Mouse (Mus musculus) right cerebral cortex, postnatal 4 days (tissue): Measurements from ENCODE around the gene Exog.

Source experiments
- DNase-seq: peaks from one replicate; pipeline ENCODE4 v3.0.0-alpha.2; 2022

Exog gene

DNA sequence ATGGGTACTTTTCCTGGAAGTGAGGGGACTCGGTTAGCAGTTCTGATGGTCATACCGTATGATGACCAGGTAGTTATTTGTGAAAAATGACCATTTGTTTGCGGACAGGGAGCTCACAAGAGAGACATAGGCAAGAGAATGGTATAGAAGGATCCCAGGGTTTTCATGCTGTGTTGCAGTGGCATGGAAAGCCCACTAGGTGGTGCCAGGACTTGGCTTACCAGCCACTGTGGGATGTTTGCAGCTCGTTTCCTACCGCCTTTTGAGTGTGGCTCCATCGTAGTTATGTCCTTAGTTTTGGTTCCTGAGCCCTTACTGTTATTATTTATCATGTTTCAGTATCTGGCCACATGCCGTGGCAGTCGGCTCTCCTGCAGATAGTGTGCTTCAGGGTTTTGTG lies 15.7 kb downstream of the Exog start:
- DNase-seq, result peak; percentile 74

DNA sequence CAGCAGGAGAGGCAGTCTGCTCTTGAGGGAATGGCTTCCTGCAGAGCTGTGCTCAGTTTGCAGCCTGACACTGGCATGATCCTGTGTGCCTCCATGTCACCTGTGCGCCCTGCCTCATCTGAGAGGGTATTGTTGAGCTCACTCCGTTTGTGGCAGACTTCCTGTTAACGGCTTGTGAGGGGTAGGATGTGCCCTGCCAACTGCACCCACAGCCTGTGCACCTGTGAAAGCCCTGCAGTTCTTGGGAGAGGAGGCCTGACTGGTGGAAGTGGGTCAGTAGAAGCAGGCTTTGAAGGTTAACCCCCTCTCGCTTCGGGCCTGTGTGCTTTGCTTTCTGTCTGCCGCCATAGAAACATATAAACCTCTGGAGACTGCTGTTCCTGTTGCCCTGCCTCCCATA lies 20.3 kb downstream of the Exog start:
- no peak for DNase-seq

- DNase-seq, result no peak
These were observed 20.9 kb downstream of the Exog start for GRCm38 (mm10) chr9:119465595-119465994.

DNA sequence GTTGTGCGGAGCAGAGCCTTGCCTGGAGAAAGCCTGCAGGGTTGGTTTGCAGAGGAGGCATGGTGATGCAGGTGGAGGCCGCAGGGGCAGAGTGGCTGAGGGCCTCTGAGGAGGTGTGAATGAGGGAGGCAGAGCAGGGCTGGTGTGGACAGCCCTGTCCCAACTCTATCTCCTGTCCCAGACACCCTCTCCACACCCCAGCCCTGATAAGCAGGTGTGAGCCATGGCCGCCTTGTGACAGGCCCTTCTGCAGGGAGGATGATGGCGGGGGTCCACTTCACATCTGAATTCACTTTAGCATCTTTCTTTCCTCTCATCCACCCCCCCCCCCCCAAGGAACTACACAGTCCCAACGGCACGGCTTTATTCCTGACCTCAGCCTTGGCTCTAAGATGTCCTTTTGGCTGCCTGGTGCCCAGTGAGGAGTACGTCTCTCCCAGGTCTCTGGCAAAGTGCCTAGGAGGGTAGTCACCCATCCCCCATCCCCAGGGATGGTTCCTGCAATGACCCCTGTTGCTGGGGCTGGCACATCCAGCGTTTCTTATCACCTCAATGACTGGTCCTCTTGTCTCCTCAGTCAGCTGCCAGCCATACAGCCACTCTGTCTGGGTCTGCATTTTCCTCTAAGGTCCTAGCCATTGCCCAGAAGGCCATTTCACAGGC lies 25.1 kb downstream of the Exog start:
- no peak for DNase-seq

GRCm38 (mm10) chr9:119472412-119472918 lies 27.7 kb downstream of the Exog start:
- DNase-seq, result no peak

- no peak for DNase-seq
These were observed 28.3 kb downstream of the Exog start for GRCm38 (mm10) chr9:119473011-119473410.

DNA sequence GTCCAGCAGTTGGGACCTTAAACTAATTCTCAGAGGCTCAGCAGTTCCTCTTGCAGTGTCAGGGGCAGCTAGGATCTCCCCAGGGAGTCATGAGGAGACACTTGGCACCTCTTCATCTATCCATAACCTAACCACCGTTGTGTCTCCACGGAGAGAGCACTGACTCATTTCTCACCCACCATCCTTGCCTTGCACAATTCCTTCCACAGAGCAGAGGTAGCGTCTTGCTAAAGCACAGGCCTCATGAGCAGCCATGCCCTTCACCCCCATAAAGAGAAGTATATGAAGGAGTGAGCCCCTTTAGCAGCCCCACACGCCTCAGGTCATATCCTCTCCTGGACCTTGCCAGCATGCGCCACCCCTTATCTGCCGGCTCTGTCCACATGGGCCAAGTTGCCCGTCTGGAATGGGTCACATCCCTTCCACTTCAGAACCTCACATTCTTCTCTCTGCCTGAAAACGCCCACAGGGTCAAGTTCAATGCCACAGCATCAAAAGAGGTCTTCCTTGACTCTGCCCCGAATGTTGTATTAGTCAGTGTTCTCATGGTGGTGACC lies 28.9 kb downstream of the Exog start:
- no peak for DNase-seq

GRCm38 (mm10) chr9:119474717-119475611 lies 30.2 kb downstream of the Exog start:
- DNase-seq, result no peak

GRCm38 (mm10) chr9:119477754-119478153 lies 33.0 kb downstream of the Exog start:
- DNase-seq, result no peak

GRCm38 (mm10) chr9:119478345-119478744 lies 33.6 kb downstream of the Exog start:
- no peak for DNase-seq

DNA sequence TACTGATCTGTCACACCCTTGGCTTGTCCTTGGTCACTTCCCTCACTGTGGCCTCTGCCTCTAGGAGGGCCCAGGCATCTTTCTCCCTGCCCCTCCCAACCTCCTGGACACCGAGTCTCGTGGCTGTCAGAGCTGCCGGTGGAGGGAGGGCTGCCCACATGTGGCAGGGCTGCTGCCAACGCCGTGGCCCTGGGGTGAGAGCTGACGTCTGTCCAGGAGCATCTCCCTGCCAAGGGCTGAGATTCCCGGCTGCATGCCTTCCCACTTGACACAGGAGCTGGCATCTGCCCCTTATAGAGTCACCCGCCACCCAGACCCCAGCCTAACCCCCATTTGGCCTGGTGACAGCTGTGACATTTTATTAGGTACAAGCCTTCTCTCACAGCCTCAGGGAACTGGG lies 34.6 kb downstream of the Exog start:
- no peak for DNase-seq

GRCm38 (mm10) chr9:119481612-119482011 lies 36.9 kb downstream of the Exog start:
- no peak for DNase-seq

GRCm38 (mm10) chr9:119483554-119484353 lies 39.0 kb downstream of the Exog start:
- DNase-seq, result no peak

GRCm38 (mm10) chr9:119484420-119484819 lies 39.7 kb downstream of the Exog start:
- DNase-seq, result no peak

DNA sequence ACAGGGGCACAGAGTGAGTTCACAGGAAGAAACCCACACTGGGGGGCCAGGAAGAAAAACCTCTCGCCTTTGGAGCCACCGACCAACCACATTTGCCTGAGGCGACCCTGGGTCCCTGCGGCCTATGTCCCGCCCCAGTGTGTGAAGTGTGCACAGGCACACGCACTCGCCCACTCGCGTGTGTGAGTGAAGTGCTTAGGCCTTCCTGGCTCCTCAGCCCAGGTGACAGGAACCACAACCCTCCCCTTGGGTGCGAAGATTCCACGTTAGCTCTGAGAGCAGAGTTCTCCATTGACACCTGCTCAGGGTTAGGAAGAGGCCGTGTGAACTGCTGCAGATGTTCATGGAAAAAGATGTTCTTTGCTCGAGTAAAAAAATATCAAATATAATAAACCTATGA lies 40.1 kb downstream of the Exog start:
- DNase-seq, result no peak

DNA sequence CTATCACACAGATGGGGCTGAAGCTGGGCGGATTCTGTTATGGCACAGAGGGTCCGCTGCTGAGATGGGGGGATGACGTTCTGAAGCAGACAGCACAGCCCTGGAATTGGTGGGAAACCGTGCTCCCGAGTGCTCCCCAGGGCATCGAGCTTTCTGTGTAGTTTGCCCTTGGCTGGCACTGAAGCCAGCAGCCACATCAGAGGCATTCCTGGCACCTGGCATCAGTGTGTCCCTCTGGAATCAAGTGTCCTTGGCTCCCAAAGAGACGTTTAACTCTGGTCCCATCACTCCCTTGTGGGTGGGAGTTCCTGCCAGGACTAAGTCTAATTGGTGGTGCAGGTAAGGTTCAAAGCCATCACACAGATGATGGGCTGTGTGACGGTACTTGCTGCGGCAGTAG lies 51.6 kb downstream of the Exog start:
- DNase-seq, result no peak

GRCm38 (mm10) chr9:119496960-119497359 lies 52.2 kb downstream of the Exog start:
- DNase-seq, result peak; percentile 60

GRCm38 (mm10) chr9:119497546-119498246 lies 53.0 kb downstream of the Exog start:
- no peak for DNase-seq

DNA sequence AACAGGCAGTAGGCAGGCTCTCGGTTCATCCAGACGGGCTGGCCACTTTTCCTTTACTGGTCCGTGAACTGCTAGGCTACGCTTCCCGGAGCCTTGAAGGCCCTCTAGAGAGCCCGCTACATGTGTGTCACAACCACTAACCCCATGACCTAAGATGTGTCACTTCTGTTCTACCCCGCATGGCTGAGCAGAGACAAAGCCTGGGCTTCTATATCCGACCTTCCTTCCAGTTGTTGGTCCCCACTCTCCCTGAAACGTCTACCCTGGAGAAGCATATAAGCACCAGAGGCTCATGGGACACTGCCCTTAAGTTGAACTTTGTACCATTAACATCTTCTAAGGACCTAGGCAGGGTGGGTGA lies 53.5 kb downstream of the Exog start:
- DNase-seq, result no peak

DNA sequence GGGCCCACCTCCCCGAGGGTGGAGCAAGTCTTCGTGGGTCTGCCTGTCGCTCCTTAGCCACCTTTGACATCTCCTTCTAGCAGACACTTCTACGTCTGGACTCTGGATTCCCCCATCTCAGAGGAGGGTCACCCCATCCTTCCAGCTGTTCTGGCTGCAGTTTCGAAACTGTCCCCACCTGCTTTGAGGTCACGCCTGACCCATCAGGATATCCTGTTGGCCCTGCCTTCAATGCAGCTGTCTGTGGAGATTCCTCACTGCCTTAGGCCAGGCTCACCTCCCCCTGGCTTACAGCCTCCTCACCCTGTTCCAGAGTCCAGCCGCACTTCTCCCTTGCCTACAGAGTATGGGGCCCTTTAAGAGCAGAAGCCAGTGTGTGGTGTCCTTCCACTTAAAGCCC lies 54.1 kb downstream of the Exog start:
- DNase-seq, result no peak

DNA sequence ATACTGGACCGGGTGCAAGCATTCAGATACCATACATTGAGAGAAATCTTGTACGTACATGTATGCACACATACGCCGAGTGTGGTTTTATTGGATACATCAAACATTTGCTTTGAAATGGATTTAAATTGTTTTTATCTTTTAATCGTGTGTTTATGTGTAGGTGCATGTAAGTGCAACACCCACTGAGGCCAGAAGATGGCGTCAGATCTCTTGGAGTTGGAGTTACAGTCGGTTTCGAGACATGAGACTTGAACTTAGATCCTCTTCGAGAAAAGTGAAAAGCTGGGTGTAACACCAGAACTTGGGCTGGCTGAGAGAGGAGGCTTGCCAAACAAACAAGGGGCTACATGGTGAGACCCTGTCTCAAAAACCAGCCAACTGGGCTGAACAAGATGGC lies 58.9 kb downstream of the Exog start:
- no peak for DNase-seq

- no peak for DNase-seq
These were observed 60.4 kb downstream of the Exog start for GRCm38 (mm10) chr9:119504981-119505658.
